Mouse (Mus musculus) 3134 (cell line): ENCODE data around the gene Stim1.
"Not testable (repeated sequence)": the region's sequence is repeated elsewhere in the genome, so short reads cannot be mapped to it uniquely, and the experiment has no call there.

Experiments
- DNase-seq: peaks from one replicate; pipeline ENCODE4 v3.0.0-alpha.2; 2011; ENCODE audit warnings: low spot score; ENCODE audit not compliant: insufficient read length; ENCODE audit errors: extremely low read depth

The Stim1 gene

GRCm38 (mm10) chr7:102348681-102349080 lies 81.1 kb downstream of the Stim1 start:
- no peak for DNase-seq

- no peak for DNase-seq
These were observed 81.6 kb downstream of the Stim1 start for GRCm38 (mm10) chr7:102349236-102349635.

GRCm38 (mm10) chr7:102353420-102353819 lies 85.8 kb downstream of the Stim1 start:
- DNase-seq, result no peak

- no peak for DNase-seq
These were observed 90.5 kb downstream of the Stim1 start for GRCm38 (mm10) chr7:102358124-102358523.

GRCm38 (mm10) chr7:102361297-102361696 lies 93.7 kb downstream of the Stim1 start:
- no peak for DNase-seq

- no peak for DNase-seq
These were observed 96.2 kb downstream of the Stim1 start for GRCm38 (mm10) chr7:102363853-102364252.

- DNase-seq, result no peak
These were observed 102.1 kb downstream of the Stim1 start for GRCm38 (mm10) chr7:102369661-102370060.

GRCm38 (mm10) chr7:102370526-102370925 lies 102.9 kb downstream of the Stim1 start:
- no peak for DNase-seq

- DNase-seq, result no peak
These were observed 105.9 kb downstream of the Stim1 start for GRCm38 (mm10) chr7:102373382-102374072.

- DNase-seq, result no peak
These were observed 115.6 kb downstream of the Stim1 start for GRCm38 (mm10) chr7:102383221-102383620.

- DNase-seq, result no peak
These were observed 118.4 kb downstream of the Stim1 start for GRCm38 (mm10) chr7:102385973-102386372.

- DNase-seq, result no peak
These were observed 121.5 kb downstream of the Stim1 start for GRCm38 (mm10) chr7:102389082-102389481.

- DNase-seq, result no peak
These were observed 126.3 kb downstream of the Stim1 start for GRCm38 (mm10) chr7:102393898-102394297.

- no peak for DNase-seq
These were observed 128.3 kb downstream of the Stim1 start for GRCm38 (mm10) chr7:102395894-102396293.

GRCm38 (mm10) chr7:102396331-102396730 lies 128.7 kb downstream of the Stim1 start:
- DNase-seq, result no peak

GRCm38 (mm10) chr7:102399180-102399731 lies 131.7 kb downstream of the Stim1 start:
- DNase-seq, result no peak

- DNase-seq, result no peak
These were observed 136.5 kb downstream of the Stim1 start for GRCm38 (mm10) chr7:102404118-102404517.

GRCm38 (mm10) chr7:102407440-102407839 lies 139.8 kb downstream of the Stim1 start:
- DNase-seq, result no peak

- not testable (repeated sequence) for DNase-seq
These were observed 147.7 kb downstream of the Stim1 start for GRCm38 (mm10) chr7:102415272-102415671.

GRCm38 (mm10) chr7:102415841-102416240 lies 148.2 kb downstream of the Stim1 start:
- no peak for DNase-seq

- DNase-seq, result peak; percentile 19
These were observed 149.8 kb downstream of the Stim1 start for GRCm38 (mm10) chr7:102417398-102417797.

- no peak for DNase-seq
These were observed 154.4 kb downstream of the Stim1 start for GRCm38 (mm10) chr7:102422036-102422435.
